Mouse (Mus musculus) lung, postnatal 0 days (tissue): ENCODE measurements at regions not wholly inside any gene's neighbourhood (a gene's known extent, or its start where the extent isn't known, plus 50 kb on each side); places are given as distances from the start of the nearest gene placed in this dataset.

ENCODE experiments used
- CTCF ChIP-seq: IDR thresholded peaks from 2 replicates; pipeline ENCODE4 v1.5.1; 2016; ENCODE audit warnings: antibody characterized with exemption, mild to moderate bottlenecking
- EP300 ChIP-seq: IDR thresholded peaks from 2 replicates; pipeline ENCODE4 v1.6.1; 2016; ENCODE audit warnings: antibody characterized with exemption, mild to moderate bottlenecking, control low read depth

DNA sequence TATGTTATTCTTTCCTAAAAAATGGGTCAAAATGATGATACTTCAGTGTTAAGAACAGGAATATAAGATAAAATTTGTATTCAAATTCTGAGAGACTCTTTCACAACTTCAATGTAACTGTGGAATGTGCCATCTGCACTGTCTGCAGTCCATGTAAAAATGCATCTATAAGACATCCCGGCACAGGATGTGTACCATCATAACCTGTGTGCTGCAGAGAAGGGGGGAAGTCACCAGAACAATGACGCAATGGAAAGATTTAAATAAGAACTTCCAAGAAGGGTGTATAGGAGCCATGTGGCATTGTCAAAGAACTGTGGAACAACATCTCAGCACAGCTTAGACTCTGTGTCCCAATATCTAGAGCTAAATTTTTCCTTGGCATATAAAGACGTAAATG is 906.7 kb upstream of the Adgrl4 start:
- TF ChIP-seq CTCF (no peak), EP300 (no peak)
